Mouse (Mus musculus) lung, postnatal 36 days (tissue): ENCODE measurements at regions not wholly inside any gene's neighbourhood (a gene's known extent, or its start where the extent isn't known, plus 50 kb on each side); places are given as distances from the start of the nearest gene placed in this dataset.
A peak's percentile ranks its signal among the peaks of the same experiment; 100 is the strongest.

Experiments used
- DNase-seq: peaks from one replicate; pipeline ENCODE4 v3.0.0; 2022; ENCODE audit warnings: mixed read lengths

- DNase-seq, result no peak
Observed at GRCm38 (mm10) chr4:97283099-97283498, 100.1 kb upstream of the Gm10192 start.

- DNase-seq, result no peak
Observed at GRCm38 (mm10) chr4:97282643-97283042, 99.7 kb upstream of the Gm10192 start.

- no peak for DNase-seq
Observed at GRCm38 (mm10) chr4:97281126-97281779, 98.3 kb upstream of the Gm10192 start.

GRCm38 (mm10) chr4:97280712-97281111 lies 97.7 kb upstream of the Gm10192 start:
- no peak for DNase-seq

- DNase-seq, result peak; percentile 7
Observed at GRCm38 (mm10) chr4:97236945-97237344, 54.0 kb upstream of the Gm10192 start.

GRCm38 (mm10) chr4:97236384-97236783 lies 53.4 kb upstream of the Gm10192 start:
- DNase-seq, result no peak

GRCm38 (mm10) chr4:97235945-97236383 lies 53.0 kb upstream of the Gm10192 start:
- no peak for DNase-seq
